Mouse (Mus musculus): ENCODE results near the gene Lrmda.

- TF ChIP-seq CTCF (conservative IDR thresholded peaks at IDR 0.05; ENCODE audit: low read length) (no peak), POU5F1 (IDR thresholded peaks at IDR 0.05; ENCODE audit: borderline replicate concordance, low read length) (no peak)
Measured at GRCm38 (mm10) chr14:22402411-22402810, 382.9 kb downstream of the Lrmda start.
